Mouse (Mus musculus): ENCODE measurements around the gene Ceacam16.

DNA sequence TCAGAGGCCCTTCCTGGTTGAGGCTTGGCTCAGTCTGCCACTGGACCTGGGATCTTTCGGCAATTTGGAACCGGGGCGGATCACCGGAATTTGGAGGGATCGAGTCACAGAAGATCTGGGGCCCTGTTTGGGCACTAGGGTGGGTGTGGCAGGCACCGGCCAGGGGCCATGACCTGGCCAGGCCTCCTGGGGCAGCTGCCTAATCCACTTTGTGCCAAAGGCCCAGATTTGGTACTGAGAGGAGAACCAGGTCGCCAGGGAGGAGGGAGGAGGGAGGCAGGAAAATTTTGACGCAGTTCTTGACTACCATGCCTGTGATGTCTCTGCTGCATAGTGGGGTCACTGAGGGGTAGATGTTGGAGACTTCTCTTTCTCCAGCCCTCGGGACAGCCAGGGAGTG, at the start of gene Ceacam16:
- TF ChIP-seq POLR2A (IDR thresholded peaks at IDR 0.05; ENCODE audit: control insufficient read depth, low read depth, low read length): no peak
- no peak for TF ChIP-seq CTCF (IDR thresholded peaks at IDR 0.05; ENCODE audit: control insufficient read depth, insufficient read depth, insufficient replicate concordance, low read depth, low read length)
